Mouse (Mus musculus) testis, adult 2 months (tissue): Measurements from ENCODE around the gene Crlf1.

Source experiments
- CTCF ChIP-seq: fragments of 200-500 bp; IDR thresholded peaks from 2 replicates; pipeline ENCODE4 v1.5.1; 2012; ENCODE audit warnings: low read depth, mild to moderate bottlenecking, inconsistent platforms, low read length, moderate library complexity; ENCODE audit not compliant: control insufficient read depth, insufficient read depth, insufficient replicate concordance
- POLR2A ChIP-seq: fragments of 200-500 bp; IDR thresholded peaks from 2 replicates; pipeline ENCODE4 v1.6.1; 2012; ENCODE audit warnings: low read depth, mild to moderate bottlenecking, inconsistent platforms, low read length, moderate library complexity; ENCODE audit not compliant: control insufficient read depth

DNA sequence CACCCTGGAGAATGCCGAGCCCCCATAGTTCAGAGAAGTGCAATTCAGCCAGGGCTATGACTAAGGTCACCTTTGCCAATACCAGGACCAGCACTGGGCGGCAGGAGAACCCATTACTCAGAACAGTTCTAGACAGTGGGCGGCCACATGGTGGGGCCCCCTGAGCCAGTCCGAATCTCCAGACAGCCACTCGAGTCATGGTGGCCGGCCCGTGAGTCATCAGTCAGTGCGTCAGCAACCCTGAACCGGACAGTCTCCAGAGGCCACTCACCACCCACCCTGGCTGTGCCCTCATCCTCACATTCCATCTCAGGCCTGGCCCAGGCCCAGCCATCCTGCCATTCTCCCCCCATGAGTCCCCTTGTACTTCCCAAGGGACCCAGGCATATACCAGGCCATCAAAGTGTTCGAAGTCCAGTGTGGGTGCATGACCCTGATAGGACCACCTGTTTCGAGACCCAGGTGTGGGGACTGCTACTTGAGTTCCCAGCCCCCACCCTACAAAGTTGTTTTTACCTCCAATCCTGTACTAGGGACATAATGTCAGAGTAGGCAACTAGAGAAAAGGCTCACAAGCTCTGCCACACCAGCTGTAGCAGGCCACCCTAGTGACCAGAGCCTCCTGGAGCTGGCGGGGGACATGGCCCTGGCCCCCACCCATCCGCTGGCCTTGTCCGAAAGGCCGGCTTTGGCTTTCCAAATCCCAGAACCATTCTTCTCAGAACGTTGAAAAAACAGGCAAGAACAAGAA lies 31.0 kb upstream of the Crlf1 start:
- no peak for TF ChIP-seq CTCF
- no peak for TF ChIP-seq POLR2A
